In the genomic region with DNA sequence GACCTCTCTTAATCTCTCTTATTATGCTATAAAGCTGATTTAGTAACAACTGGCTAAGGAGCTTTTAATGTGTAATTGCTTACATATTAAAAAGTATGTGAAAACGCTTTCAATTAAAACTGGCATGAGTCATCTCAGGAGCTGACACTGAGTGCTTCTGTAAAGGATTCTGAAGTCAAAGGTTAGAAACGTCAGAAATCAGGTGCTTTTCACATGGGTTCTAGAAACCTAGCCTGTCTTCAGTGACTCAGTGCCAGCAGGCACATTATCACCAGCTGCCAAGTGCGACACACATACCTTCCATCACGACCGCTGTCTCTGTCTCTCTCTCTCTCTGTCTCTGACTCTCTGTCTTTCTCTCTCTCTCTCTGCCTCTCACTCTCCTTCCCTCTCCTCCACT, we compare ENCODE assay signal across 17 mouse cellular contexts. TPM values are rescaled to one million over a fixed set of nuclear protein-coding genes. Genes with fewer than 3 reads are reported as not detected.
DNase-seq lines count a peak whose midpoint lies in the region; ATAC-seq and TF ChIP-seq lines count a peak whose summit lies in the region.
"Had no signal": no experiment of that assay in that cellular context is flagged by ENCODE, and none has a peak within 500 bp of the region (broad histone marks: within the 10 kb centered on the region; RNA-seq: fewer than 3 reads in every experiment).

No protein-coding gene starts in this region.

- H3K27me3 ChIP-seq in forebrain, postnatal 0 days (ENCODE audit: insufficient read depth, low read length) = no peaks in the 10 kb centered on the region
- no peaks in the 10 kb centered on the region for H3K27me3 ChIP-seq in forebrain, embryonic 14.5 days (replicated peaks; ENCODE audit: control insufficient read depth, insufficient read depth, low read length)
- H3K27me3 ChIP-seq in heart, embryonic 16.5 days (ENCODE audit: control insufficient read depth, insufficient read depth, low read length) = no peaks in the 10 kb centered on the region
- H3K27me3 ChIP-seq in limb, embryonic 11.5 days (ENCODE audit: control insufficient read depth, insufficient read depth, low read length) = no peaks in the 10 kb centered on the region
- H3K27me3 ChIP-seq in limb, embryonic 10.5 days (ENCODE audit: low read depth, poor library complexity, severe bottlenecking) = no peaks in the 10 kb centered on the region
- no peaks in the 10 kb centered on the region for H3K27me3 ChIP-seq in stomach, postnatal 0 days (ENCODE audit: control insufficient read depth, insufficient read depth, low read length)
- H3K27me3 ChIP-seq: embryonic facial prominence, embryonic 15.5 days; forebrain, embryonic 12.5 days had no signal

- no peak for TF ChIP-seq CTCF in forebrain, postnatal 0 days (IDR thresholded peaks at IDR 0.05; ENCODE audit: low read depth)
- no peak for TF ChIP-seq CTCF in stomach, postnatal 0 days (IDR thresholded peaks at IDR 0.05; ENCODE audit: low read depth)

- no peak for DNase-seq in forebrain, postnatal 0 days
- no peak for DNase-seq in forebrain, embryonic 14.5 days (ENCODE audit: low spot score)
- no peak for DNase-seq in heart, adult 18-20 months
- no peak for DNase-seq in limb, embryonic 11.5 days (ENCODE audit: low spot score)
- no peak for DNase-seq in limb, embryonic 10.5 days (ENCODE audit: low spot score)
- DNase-seq in stomach, postnatal 0 days (ENCODE audit: low spot score) = no peak
- DNase-seq: adrenal gland, adult 2 months; cerebellum, postnatal 10 days; layer of hippocampus, adult 9-11 months; right cerebral cortex, postnatal 14 days; thymus, postnatal 14 days had no signal

- peaks cover 12% of the 10 kb centered on the region for H3K4me1 ChIP-seq in forebrain, postnatal 0 days (ENCODE audit: insufficient read depth)
- H3K4me1 ChIP-seq in forebrain, embryonic 14.5 days (ENCODE audit: control insufficient read depth, insufficient read depth, low read length) = peaks cover 23% of the 10 kb centered on the region
- H3K4me1 ChIP-seq in heart, embryonic 16.5 days (ENCODE audit: control insufficient read depth, insufficient read depth, low read length) = peaks cover 79% of the 10 kb centered on the region
- peaks cover 34% of the 10 kb centered on the region for H3K4me1 ChIP-seq in limb, embryonic 11.5 days (ENCODE audit: control insufficient read depth, insufficient read depth, low read length)
- peaks cover 81% of the 10 kb centered on the region for H3K4me1 ChIP-seq in limb, embryonic 10.5 days
- H3K4me1 ChIP-seq in stomach, postnatal 0 days (replicated peaks; ENCODE audit: control insufficient read depth, insufficient read depth) = peaks cover 17% of the 10 kb centered on the region

- no peaks in the 10 kb centered on the region; the same call in 1 of the 2 replicates for H3K36me3 ChIP-seq in forebrain, postnatal 0 days (ENCODE audit: insufficient read depth)
- H3K36me3 ChIP-seq in forebrain, embryonic 14.5 days (ENCODE audit: control insufficient read depth, insufficient read depth, low read length) = peaks cover 15% of the 10 kb centered on the region; the same call in 1 of the 2 replicates
- H3K36me3 ChIP-seq in heart, embryonic 16.5 days (ENCODE audit: control insufficient read depth, insufficient read depth) = peaks cover 8% of the 10 kb centered on the region; the same call in 1 of the 2 replicates
- no peaks in the 10 kb centered on the region for H3K36me3 ChIP-seq in limb, embryonic 11.5 days (ENCODE audit: control insufficient read depth, insufficient read depth, low read length)
- peaks cover 21% of the 10 kb centered on the region for H3K36me3 ChIP-seq in limb, embryonic 10.5 days
- H3K36me3 ChIP-seq in stomach, postnatal 0 days (ENCODE audit: control insufficient read depth, insufficient read depth, low read length) = no peaks in the 10 kb centered on the region

- 63% methylated on average over 5 of the region's 5 CpGs for whole genome bisulfite sequencing in forebrain, postnatal 0 days
- 65% methylated on average over 5 of the region's 5 CpGs for WGBS in forebrain, embryonic 14.5 days
- 48% methylated on average over 5 of the region's 5 CpGs for WGBS in heart, embryonic 16.5 days
- WGBS in limb, embryonic 11.5 days = 77% methylated on average over 5 of the region's 5 CpGs
- WGBS in limb, embryonic 10.5 days = 83% methylated on average over 5 of the region's 5 CpGs
- WGBS in stomach, postnatal 0 days = 46% methylated on average over 5 of the region's 5 CpGs

- TF ChIP-seq EP300 in stomach, postnatal 0 days (optimal IDR thresholded peaks at IDR 0.05) = no peak

- no peak overlapping the region for H3K4me3 ChIP-seq in forebrain, postnatal 0 days (ENCODE audit: low read depth, low read length)
- no peak overlapping the region for H3K4me3 ChIP-seq in forebrain, embryonic 14.5 days (ENCODE audit: low read depth, low read length)
- H3K4me3 ChIP-seq in heart, embryonic 16.5 days (ENCODE audit: low read length) = no peak overlapping the region
- H3K4me3 ChIP-seq in limb, embryonic 11.5 days (ENCODE audit: low read depth, low read length) = no peak overlapping the region
- H3K4me3 ChIP-seq in limb, embryonic 10.5 days = no peak overlapping the region
- no peak overlapping the region for H3K4me3 ChIP-seq in stomach, postnatal 0 days (ENCODE audit: low read depth, low read length)
- H3K4me3 ChIP-seq: embryonic facial prominence, embryonic 15.5 days; forebrain, embryonic 12.5 days; midbrain, embryonic 13.5 days had no signal

- ATAC-seq in forebrain, postnatal 0 days = peak; percentile 21; the same call in 1 of the 2 replicates
- no peak for ATAC-seq in forebrain, embryonic 14.5 days
- ATAC-seq in heart, embryonic 16.5 days (replicated peaks; ENCODE audit: extremely low read depth, insufficient read depth, low FRiP score) = no peak
- ATAC-seq in limb, embryonic 11.5 days (ENCODE audit: insufficient number of reproducible peaks, low FRiP score, low TSS enrichment, low read depth) = no peak
- no peak for ATAC-seq in stomach, postnatal 0 days (ENCODE audit: low FRiP score, low TSS enrichment)
- ATAC-seq in frontal cortex, adult (ENCODE audit: low TSS enrichment) = no peak
- ATAC-seq: lung, postnatal 0 days; midbrain, embryonic 13.5 days had no signal

- H3K9me3 ChIP-seq in forebrain, postnatal 0 days (ENCODE audit: low read length) = no peaks in the 10 kb centered on the region
- no peaks in the 10 kb centered on the region for H3K9me3 ChIP-seq in forebrain, embryonic 14.5 days (replicated peaks; ENCODE audit: control insufficient read depth, low read length)
- H3K9me3 ChIP-seq in heart, embryonic 16.5 days (replicated peaks; ENCODE audit: control insufficient read depth, low read length) = no peaks in the 10 kb centered on the region
- no peaks in the 10 kb centered on the region for H3K9me3 ChIP-seq in limb, embryonic 11.5 days (ENCODE audit: control insufficient read depth, low read length)
- no peaks in the 10 kb centered on the region for H3K9me3 ChIP-seq in limb, embryonic 10.5 days (replicated peaks)
- H3K9me3 ChIP-seq in stomach, postnatal 0 days (ENCODE audit: control insufficient read depth, low read length) = no peaks in the 10 kb centered on the region
- H3K9me3 ChIP-seq: embryonic facial prominence, embryonic 15.5 days; forebrain, embryonic 12.5 days; midbrain, embryonic 13.5 days had no signal

- no peak overlapping the region for H3K9ac ChIP-seq in forebrain, postnatal 0 days
- H3K9ac ChIP-seq in forebrain, embryonic 14.5 days (ENCODE audit: low read length) = no peak overlapping the region; the same call in 1 of the 2 replicates
- H3K9ac ChIP-seq in heart, embryonic 16.5 days (ENCODE audit: low read length) = peak overlapping the region; percentile 39
- H3K9ac ChIP-seq in limb, embryonic 11.5 days (ENCODE audit: low read length) = 0 out of 2 replicates have a peak overlapping the region, but pooled peaks have one; percentile 2
- H3K9ac ChIP-seq in stomach, postnatal 0 days (ENCODE audit: low read length) = no peak overlapping the region
- H3K9ac ChIP-seq: embryonic facial prominence, embryonic 15.5 days; forebrain, embryonic 12.5 days; midbrain, embryonic 13.5 days had no signal

- no peak overlapping the region for H3K4me2 ChIP-seq in forebrain, postnatal 0 days (ENCODE audit: low read depth)
- no peak overlapping the region for H3K4me2 ChIP-seq in forebrain, embryonic 14.5 days (ENCODE audit: low read length)
- H3K4me2 ChIP-seq in heart, embryonic 16.5 days (ENCODE audit: low read depth, low read length) = no peak overlapping the region
- H3K4me2 ChIP-seq in limb, embryonic 11.5 days (ENCODE audit: low read depth, severe bottlenecking) = no peak overlapping the region
- H3K4me2 ChIP-seq in stomach, postnatal 0 days (replicated peaks; ENCODE audit: low read depth) = no peak overlapping the region
- H3K4me2 ChIP-seq: embryonic facial prominence, embryonic 15.5 days; forebrain, embryonic 12.5 days; midbrain, embryonic 13.5 days had no signal

- no peak overlapping the region for H3K27ac ChIP-seq in forebrain, postnatal 0 days (ENCODE audit: low read depth, low read length)
- no peak overlapping the region for H3K27ac ChIP-seq in forebrain, embryonic 14.5 days (ENCODE audit: low read depth, low read length)
- H3K27ac ChIP-seq in heart, embryonic 16.5 days (ENCODE audit: low read length) = peak overlapping the region; percentile 93
- no peak overlapping the region for H3K27ac ChIP-seq in limb, embryonic 11.5 days (replicated peaks; ENCODE audit: low read depth, low read length)
- no peak overlapping the region; the same call in 1 of the 2 replicates for H3K27ac ChIP-seq in limb, embryonic 10.5 days
- 0 out of 2 replicates have a peak overlapping the region, but pooled peaks have one; percentile 26 for H3K27ac ChIP-seq in stomach, postnatal 0 days (replicated peaks)
- H3K27ac ChIP-seq: embryonic facial prominence, embryonic 15.5 days; forebrain, embryonic 12.5 days; midbrain, embryonic 13.5 days had no signal

RNA-seq across cellular contexts. Expression of a gene that starts 47.2 kb away (rescaled TPM):
- total RNA-seq in forebrain, postnatal 0 days (2014; rRNA removed) = 26.7 and 32.6 TPM in 2 replicates
- polyA plus RNA-seq in forebrain, postnatal 0 days (2015; fragmentation: Nextera tagmentation; extraction: Ambion mirVana) = 8.5 and 8.6 TPM in 2 replicates
- polyA plus RNA-seq in forebrain, embryonic 14.5 days (2014; fragmentation: Nextera tagmentation; extraction: Ambion mirVana) = 14.1 and 14.5 TPM in 2 replicates
- 7.6 and 9.2 TPM in 2 replicates for polyA plus RNA-seq in heart, embryonic 16.5 days (2015; fragmentation: Nextera tagmentation; extraction: Ambion mirVana)
- 10 to 100 TPM; 32.5 to 45.3 TPM for total RNA-seq in heart, adult 18-20 months (2021)
- polyA plus RNA-seq in limb, embryonic 11.5 days (2014; fragmentation: Nextera tagmentation; extraction: Ambion mirVana) = 6.4 and 6.5 TPM in 2 replicates
- polyA plus RNA-seq in limb, embryonic 10.5 days (2016; fragmentation: Nextera tagmentation; extraction: Ambion mirVana) = 4.3 and 4.8 TPM in 2 replicates
- polyA plus RNA-seq in stomach, postnatal 0 days (2015; fragmentation: Nextera tagmentation; extraction: Ambion mirVana) = 5.5 and 6.9 TPM in 2 replicates

Comparison
In these comparisons a context has a peak if more than half of its experiments do, and no peak if none do; other contexts are left out.
1. H3K27ac ChIP-seq: peak in heart, embryonic 16.5 days (single experiment) and stomach, postnatal 0 days (single experiment); none in forebrain, postnatal 0 days (single experiment), forebrain, embryonic 14.5 days (single experiment), limb, embryonic 11.5 days (single experiment) and limb, embryonic 10.5 days (single experiment).
2. H3K9ac ChIP-seq: peak in heart, embryonic 16.5 days (single experiment) and limb, embryonic 11.5 days (single experiment); none in forebrain, postnatal 0 days (single experiment), forebrain, embryonic 14.5 days (single experiment) and stomach, postnatal 0 days (single experiment).